Mouse (Mus musculus): ENCODE measurements around the gene Spata16. TPM values are rescaled to one million over a fixed set of nuclear protein-coding genes. Genes with fewer than 3 reads are reported as not detected.

The Spata16 gene
- polyA plus RNA-seq, 1 experiment from 2014 or later, result not detected

- H3K27ac ChIP-seq (ENCODE audit: poor library complexity, severe bottlenecking), result no peak overlapping the region
- H3K27me3 ChIP-seq (replicated peaks), result no peaks in the 10 kb centered on the region
- no peaks in the 10 kb centered on the region for H3K9me3 ChIP-seq (replicated peaks)
- no peak overlapping the region for H3K9ac ChIP-seq
- no peak overlapping the region; the same call in 1 of the 2 replicates for H3K4me2 ChIP-seq
- ATAC-seq (ENCODE audit: insufficient number of reproducible peaks, low FRiP score), result no peak; the same call in 1 of the 2 replicates
- 64% methylated on average over 21 of the region's 21 CpGs for WGBS
- no peaks in the 10 kb centered on the region for H3K4me1 ChIP-seq (replicated peaks)
- no peak overlapping the region for H3K4me3 ChIP-seq
- no peaks in the 10 kb centered on the region for H3K36me3 ChIP-seq
Observed at GRCm38 (mm10) chr3:26834178-26835050, 197.0 kb downstream of the Spata16 start.

GRCm38 (mm10) chr3:26835051-26835755 lies 197.8 kb downstream of the Spata16 start:
- Histone ChIP-seq H3K4me2 (no peak overlapping the region), H3K4me1 (replicated peaks) (no peaks in the 10 kb centered on the region), H3K36me3 (no peaks in the 10 kb centered on the region), H3K4me3 (no peak overlapping the region), H3K9ac (no peak overlapping the region), H3K27ac (ENCODE audit: poor library complexity, severe bottlenecking) (no peak overlapping the region), H3K9me3 (replicated peaks) (no peaks in the 10 kb centered on the region), H3K27me3 (replicated peaks) (no peaks in the 10 kb centered on the region)
- no peak for ATAC-seq (ENCODE audit: insufficient number of reproducible peaks, low FRiP score)
- WGBS, result 84% methylated on average over 17 of the region's 17 CpGs

GRCm38 (mm10) chr3:26845041-26845440 lies 207.6 kb downstream of the Spata16 start:
- Histone ChIP-seq H3K9me3 (replicated peaks) (0 out of 2 replicates have a peak, but pooled peaks cover 2% of the 10 kb centered on the region), H3K27ac (ENCODE audit: poor library complexity, severe bottlenecking) (no peak overlapping the region), H3K4me1 (replicated peaks) (no peaks in the 10 kb centered on the region), H3K27me3 (replicated peaks) (no peaks in the 10 kb centered on the region), H3K4me2 (no peak overlapping the region), H3K9ac (no peak overlapping the region), H3K4me3 (no peak overlapping the region), H3K36me3 (no peaks in the 10 kb centered on the region)
- no peak for ATAC-seq (ENCODE audit: insufficient number of reproducible peaks, low FRiP score)
- 75% methylated on average over 3 of the region's 3 CpGs for WGBS

- Histone ChIP-seq H3K9me3 (replicated peaks) (0 out of 2 replicates have a peak, but pooled peaks cover 2% of the 10 kb centered on the region), H3K4me1 (replicated peaks) (no peaks in the 10 kb centered on the region), H3K4me2 (no peak overlapping the region), H3K9ac (no peak overlapping the region), H3K27me3 (replicated peaks) (no peaks in the 10 kb centered on the region), H3K36me3 (no peaks in the 10 kb centered on the region), H3K4me3 (no peak overlapping the region), H3K27ac (ENCODE audit: poor library complexity, severe bottlenecking) (no peak overlapping the region)
- no peak for ATAC-seq (ENCODE audit: insufficient number of reproducible peaks, low FRiP score)
- WGBS, result 60% methylated on average over 5 of the region's 5 CpGs
Observed at GRCm38 (mm10) chr3:26847935-26848334, 210.5 kb downstream of the Spata16 start.

GRCm38 (mm10) chr3:26850207-26850606 lies 212.8 kb downstream of the Spata16 start:
- no peak overlapping the region for H3K4me2 ChIP-seq
- no peak overlapping the region for H3K27ac ChIP-seq (ENCODE audit: poor library complexity, severe bottlenecking)
- no peaks in the 10 kb centered on the region for H3K36me3 ChIP-seq
- H3K4me3 ChIP-seq, result no peak overlapping the region
- H3K4me1 ChIP-seq (replicated peaks), result no peaks in the 10 kb centered on the region
- no peaks in the 10 kb centered on the region for H3K27me3 ChIP-seq (replicated peaks)
- ATAC-seq (ENCODE audit: insufficient number of reproducible peaks, low FRiP score), result no peak
- 0 out of 2 replicates have a peak, but pooled peaks cover 2% of the 10 kb centered on the region for H3K9me3 ChIP-seq (replicated peaks)
- H3K9ac ChIP-seq, result no peak overlapping the region

GRCm38 (mm10) chr3:26850691-26851563 lies 213.5 kb downstream of the Spata16 start:
- Histone ChIP-seq H3K9ac (no peak overlapping the region), H3K27me3 (replicated peaks) (no peaks in the 10 kb centered on the region), H3K4me2 (no peak overlapping the region), H3K9me3 (replicated peaks) (0 out of 2 replicates have a peak, but pooled peaks cover 2% of the 10 kb centered on the region), H3K36me3 (no peaks in the 10 kb centered on the region), H3K4me3 (no peak overlapping the region), H3K27ac (ENCODE audit: poor library complexity, severe bottlenecking) (no peak overlapping the region), H3K4me1 (replicated peaks) (no peaks in the 10 kb centered on the region)
- no peak for ATAC-seq (ENCODE audit: insufficient number of reproducible peaks, low FRiP score)
- 70% methylated on average over 9 of the region's 9 CpGs for WGBS

- Histone ChIP-seq H3K36me3 (no peaks in the 10 kb centered on the region), H3K27me3 (replicated peaks) (no peaks in the 10 kb centered on the region), H3K4me2 (no peak overlapping the region), H3K4me3 (no peak overlapping the region), H3K9ac (no peak overlapping the region), H3K9me3 (replicated peaks) (0 out of 2 replicates have a peak, but pooled peaks cover 2% of the 10 kb centered on the region), H3K4me1 (replicated peaks) (no peaks in the 10 kb centered on the region), H3K27ac (ENCODE audit: poor library complexity, severe bottlenecking) (no peak overlapping the region)
- ATAC-seq (ENCODE audit: insufficient number of reproducible peaks, low FRiP score), result no peak
- WGBS, result 85% methylated on average over 5 of the region's 5 CpGs
Observed at GRCm38 (mm10) chr3:26853557-26853956, 216.1 kb downstream of the Spata16 start.

- Histone ChIP-seq H3K4me1 (replicated peaks) (no peaks in the 10 kb centered on the region), H3K36me3 (no peaks in the 10 kb centered on the region), H3K4me2 (no peak overlapping the region), H3K27me3 (replicated peaks) (no peaks in the 10 kb centered on the region), H3K4me3 (no peak overlapping the region), H3K9me3 (replicated peaks) (0 out of 2 replicates have a peak, but pooled peaks cover 4% of the 10 kb centered on the region), H3K27ac (ENCODE audit: poor library complexity, severe bottlenecking) (no peak overlapping the region), H3K9ac (no peak overlapping the region)
- WGBS, result 67% methylated on average over 2 of the region's 2 CpGs
- ATAC-seq (ENCODE audit: insufficient number of reproducible peaks, low FRiP score), result no peak
Observed at GRCm38 (mm10) chr3:26874706-26875105, 237.3 kb downstream of the Spata16 start.

- WGBS, result 66% methylated on average over 2 of the region's 2 CpGs
- no peaks in the 10 kb centered on the region for H3K27me3 ChIP-seq (replicated peaks)
- H3K9ac ChIP-seq, result no peak overlapping the region
- no peaks in the 10 kb centered on the region for H3K36me3 ChIP-seq
- H3K4me2 ChIP-seq, result no peak overlapping the region
- no peak for ATAC-seq (ENCODE audit: insufficient number of reproducible peaks, low FRiP score)
- H3K4me3 ChIP-seq, result no peak overlapping the region
- 0 out of 2 replicates have a peak, but pooled peaks cover 4% of the 10 kb centered on the region for H3K9me3 ChIP-seq (replicated peaks)
- H3K27ac ChIP-seq (ENCODE audit: poor library complexity, severe bottlenecking), result no peak overlapping the region
- H3K4me1 ChIP-seq (replicated peaks), result no peaks in the 10 kb centered on the region
Observed at GRCm38 (mm10) chr3:26877291-26877690, 239.9 kb downstream of the Spata16 start.

- no peak for ATAC-seq (ENCODE audit: insufficient number of reproducible peaks, low FRiP score)
- 70% methylated on average over 1 of the region's 1 CpGs for WGBS
Observed at GRCm38 (mm10) chr3:26916607-26917006, 279.2 kb downstream of the Spata16 start.

More at GRCm38 (mm10) chr3:26916607-26917006, 279.2 kb downstream of the Spata16 start:
- Histone ChIP-seq H3K9ac (no peak overlapping the region), H3K4me3 (no peak overlapping the region), H3K4me2 (no peak overlapping the region), H3K36me3 (no peaks in the 10 kb centered on the region), H3K27me3 (replicated peaks) (no peaks in the 10 kb centered on the region), H3K4me1 (replicated peaks) (no peaks in the 10 kb centered on the region), H3K27ac (ENCODE audit: poor library complexity, severe bottlenecking) (no peak overlapping the region), H3K9me3 (replicated peaks) (no peaks in the 10 kb centered on the region)
